Mouse (Mus musculus): ENCODE results near the gene Zfp518b.
A peak's percentile ranks its signal among the peaks of the same experiment; 100 is the strongest.

Gene Zfp518b

DNA sequence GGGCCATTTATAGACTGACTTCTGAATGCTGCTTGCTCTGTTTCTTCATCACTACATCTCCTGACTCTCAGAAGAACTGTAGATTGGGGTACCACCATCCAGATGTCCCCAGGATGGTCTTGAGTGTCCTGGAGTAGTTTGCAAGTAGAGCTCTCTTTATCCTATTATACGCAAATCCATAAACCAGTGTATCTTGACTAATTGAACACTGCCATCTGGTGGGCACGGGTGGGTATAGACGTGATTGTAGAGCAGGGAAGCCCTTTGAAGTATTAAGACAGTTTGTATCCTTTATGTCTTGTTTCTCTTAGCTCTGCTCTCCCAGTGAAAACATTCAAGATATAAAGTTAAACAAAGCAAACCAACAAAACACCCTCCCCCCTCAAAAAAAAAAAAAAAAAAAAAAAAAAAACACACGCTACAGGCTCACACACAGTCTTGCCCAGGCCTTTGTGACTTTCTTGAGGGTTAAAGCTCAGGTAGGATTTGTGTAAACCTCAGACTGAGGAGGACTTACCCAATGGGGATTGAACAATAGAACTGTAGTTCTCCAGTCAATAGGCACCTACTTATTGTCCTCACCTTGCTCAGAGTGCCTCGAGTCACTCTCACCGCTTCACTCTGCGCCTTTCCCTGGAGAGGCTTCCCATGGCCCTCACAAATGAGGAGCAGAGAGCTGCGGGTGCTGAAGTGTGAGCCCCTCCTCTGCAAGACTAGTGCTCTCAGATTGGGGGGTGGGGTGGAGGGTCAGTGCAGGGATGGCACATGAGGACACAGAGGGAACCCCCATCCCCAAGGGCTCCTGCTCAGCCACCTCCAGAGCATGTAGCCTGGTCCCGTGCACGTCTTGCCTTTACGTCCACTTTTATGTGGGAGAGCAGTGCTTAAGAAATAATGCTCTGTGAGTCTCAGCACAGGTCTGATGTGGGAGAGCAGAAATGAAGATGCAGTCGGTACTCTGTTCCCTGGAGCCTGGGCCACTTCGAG is 51.9 kb downstream of the Zfp518b start:
- peak; percentile 73 for DNase-seq

DNA sequence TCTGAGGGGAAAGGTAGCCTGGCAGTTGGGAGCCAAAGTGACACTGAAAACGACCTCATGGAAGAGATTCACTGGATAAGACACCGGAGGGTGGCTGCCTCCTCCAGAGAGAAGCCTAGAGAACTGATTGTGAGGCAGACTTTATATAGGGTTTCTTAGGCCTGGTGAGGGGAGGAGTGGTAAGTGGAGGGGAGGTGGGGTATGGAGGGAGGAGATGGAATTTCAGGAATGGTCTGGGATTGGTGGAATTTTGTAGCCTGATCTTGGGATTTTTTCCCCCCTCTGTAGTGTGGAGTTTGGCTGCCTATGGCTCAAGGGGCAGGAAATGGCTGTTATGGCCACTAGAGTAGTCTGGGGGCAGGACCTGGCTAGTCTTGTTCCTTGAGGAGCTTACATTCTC is 56.6 kb downstream of the Zfp518b start:
- DNase-seq = no peak

DNA sequence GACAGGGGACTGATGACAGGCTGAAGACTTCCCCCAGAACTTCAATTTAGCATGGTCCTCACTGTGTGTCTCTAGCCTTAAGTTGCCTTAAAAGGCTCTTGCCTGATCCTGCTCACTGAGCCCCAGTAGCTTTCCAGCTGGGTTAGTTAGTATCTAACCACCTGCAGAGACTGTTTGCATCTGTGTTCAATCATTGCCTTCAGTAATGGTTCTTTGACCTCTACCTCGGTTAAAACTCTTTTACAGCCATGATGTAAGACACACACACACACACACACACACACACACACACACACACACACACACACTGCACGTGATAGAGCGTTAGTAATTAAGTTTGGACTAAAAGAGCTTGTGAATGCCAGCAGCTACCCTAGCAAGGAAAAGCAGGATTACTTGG is 57.7 kb downstream of the Zfp518b start:
- DNase-seq = no peak

DNA sequence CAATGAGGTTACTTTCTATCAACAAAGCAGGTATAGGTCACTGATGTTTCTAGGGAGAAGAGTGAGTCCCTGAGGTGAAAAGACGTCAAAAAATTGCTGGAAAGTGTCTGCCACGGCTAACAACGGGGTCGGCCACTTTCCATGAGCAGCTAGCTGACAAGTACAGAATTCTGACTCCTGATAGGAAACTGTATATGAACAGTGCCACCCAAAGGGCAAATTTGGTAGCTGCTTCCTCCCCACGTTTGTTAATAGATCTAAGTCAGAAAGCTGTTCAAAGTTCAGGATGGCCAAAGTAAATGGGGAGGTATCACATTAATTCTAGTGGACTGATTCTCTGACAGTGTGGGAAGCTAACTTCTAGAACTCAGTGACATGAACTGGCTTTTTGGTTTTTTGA is 63.8 kb downstream of the Zfp518b start:
- peak; percentile 9 for DNase-seq

DNA sequence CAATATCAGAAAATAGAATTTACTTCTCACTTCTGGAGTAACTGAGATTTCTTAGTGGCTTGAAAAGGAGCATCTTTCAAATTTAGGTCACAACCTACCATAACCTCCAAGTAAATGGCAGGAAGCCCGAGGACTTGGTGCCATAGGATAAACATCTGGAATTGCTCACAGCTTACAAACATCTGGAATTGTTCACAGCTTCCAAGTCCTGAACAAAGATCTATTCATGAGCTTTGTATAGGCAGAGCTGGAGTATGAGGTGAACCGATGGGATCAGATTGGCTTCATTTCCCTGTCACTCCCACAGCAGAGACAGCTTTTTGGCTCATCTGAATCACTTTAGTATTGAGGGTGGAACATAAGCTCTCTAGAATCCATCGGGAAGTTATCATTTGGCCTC is 65.7 kb downstream of the Zfp518b start:
- DNase-seq = no peak

Measured in thymus, postnatal 25 days (tissue).